Mouse (Mus musculus) liver, embryonic 16.5 days (tissue): ENCODE measurements at regions not wholly inside any gene's neighbourhood (a gene's known extent, or its start where the extent isn't known, plus 50 kb on each side); places are given as distances from the start of the nearest gene placed in this dataset.
"Not testable (repeated sequence)": the region's sequence is repeated elsewhere in the genome, so short reads cannot be mapped to it uniquely, and the experiment has no call there.

Experiments used
- ATAC-seq: fragments of 200-750 bp; cut with Nextera tagmentation; 2 replicates; pipeline ENCODE4 v1.8.0; 2017; ENCODE audit warnings: low read depth, mild to moderate bottlenecking, moderate number of reproducible peaks, moderate library complexity
- H3K27ac ChIP-seq: fragments of 300-500 bp; sonication (generic); 2 replicates; pipeline ENCODE4 v1.5.1; 2014; ENCODE audit warnings: mild to moderate bottlenecking, low read length
- H3K27me3 ChIP-seq: fragments of 300-500 bp; sonication (generic); 2 replicates; pipeline ENCODE4 v1.6.1; 2014; ENCODE audit warnings: low read depth, low read length, mixed read lengths; ENCODE audit not compliant: control insufficient read depth, insufficient read depth
- H3K36me3 ChIP-seq: fragments of 300-500 bp; sonication (generic); 2 replicates; pipeline ENCODE4 v1.6.1; 2014; ENCODE audit warnings: mild to moderate bottlenecking; ENCODE audit not compliant: control insufficient read depth, insufficient read depth
- H3K4me1 ChIP-seq: fragments of 300-500 bp; sonication (generic); 2 replicates; pipeline ENCODE4 v1.6.1; 2014; ENCODE audit warnings: low read depth, low read length, mixed read lengths; ENCODE audit not compliant: control insufficient read depth
- H3K4me2 ChIP-seq: fragments of 300-500 bp; sonication (generic); 2 replicates; pipeline ENCODE4 v1.6.1; 2014; ENCODE audit warnings: low read depth, low read length, mixed read lengths
- H3K4me3 ChIP-seq: fragments of 300-500 bp; sonication (generic); 2 replicates; pipeline ENCODE4 v1.5.1; 2014; ENCODE audit warnings: low read depth, mild to moderate bottlenecking, low read length
- H3K9ac ChIP-seq: fragments of 300-500 bp; sonication (generic); 2 replicates; pipeline ENCODE4 v1.6.1; 2014; ENCODE audit warnings: low read depth, low read length
- H3K9me3 ChIP-seq: fragments of 300-500 bp; sonication (generic); replicated peaks from 2 replicates; pipeline ENCODE4 v1.6.1; 2016; ENCODE audit warnings: low read length; ENCODE audit not compliant: control insufficient read depth
- WGBS: fragments of 180-500 bp; shearing (Covaris S2); extraction: QIAGEN DNeasy Blood & Tissue Kit; methylation state at CpG from one replicate; pipeline ENCODE4 v1.1.7; 2014; ENCODE audit not compliant: insufficient replicate concordance; 5-methylcytosine and 5-hydroxymethylcytosine counted together

GRCm38 (mm10) chr4:71454811-71455210 lies 303.0 kb downstream of the Gm11232 start:
- Histone ChIP-seq H3K27me3 (no peaks in the 10 kb centered on the region), H3K27ac (no peak overlapping the region), H3K36me3 (no peaks in the 10 kb centered on the region), H3K4me2 (no peak overlapping the region), H3K4me1 (no peaks in the 10 kb centered on the region), H3K9me3 (no peaks in the 10 kb centered on the region), H3K9ac (no peak overlapping the region), H3K4me3 (no peak overlapping the region)
- ATAC-seq: no peak
- WGBS: 60% methylated on average over 3 of the region's 3 CpGs

DNA sequence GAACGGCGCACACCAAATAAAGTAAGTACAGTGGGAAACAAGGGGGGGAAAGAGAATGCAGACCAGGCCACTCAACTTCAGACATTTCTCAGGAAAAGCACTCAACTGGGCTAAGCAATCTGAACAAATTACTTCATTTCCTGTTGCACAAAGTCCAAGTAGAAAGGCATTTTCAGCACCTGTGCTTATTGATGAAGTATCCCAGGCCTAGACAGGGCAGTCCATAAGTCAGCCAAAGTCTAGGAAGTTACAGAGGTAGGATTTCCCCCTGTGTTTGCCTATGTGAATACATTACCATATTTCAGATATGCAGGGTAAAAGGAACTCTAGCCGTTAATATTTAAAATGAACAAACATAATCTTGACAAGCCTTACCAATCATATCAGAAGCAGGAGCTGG lies 304.3 kb downstream of the Gm11232 start:
- no peaks in the 10 kb centered on the region for H3K9me3 ChIP-seq
- H3K27ac ChIP-seq: no peak overlapping the region
- ATAC-seq: no peak
- 71% methylated on average over 3 of the region's 3 CpGs for WGBS
- H3K27me3 ChIP-seq: no peaks in the 10 kb centered on the region
- no peak overlapping the region for H3K4me3 ChIP-seq
- no peak overlapping the region for H3K9ac ChIP-seq
- H3K4me1 ChIP-seq: no peaks in the 10 kb centered on the region
- no peak overlapping the region for H3K4me2 ChIP-seq
- no peaks in the 10 kb centered on the region for H3K36me3 ChIP-seq

DNA sequence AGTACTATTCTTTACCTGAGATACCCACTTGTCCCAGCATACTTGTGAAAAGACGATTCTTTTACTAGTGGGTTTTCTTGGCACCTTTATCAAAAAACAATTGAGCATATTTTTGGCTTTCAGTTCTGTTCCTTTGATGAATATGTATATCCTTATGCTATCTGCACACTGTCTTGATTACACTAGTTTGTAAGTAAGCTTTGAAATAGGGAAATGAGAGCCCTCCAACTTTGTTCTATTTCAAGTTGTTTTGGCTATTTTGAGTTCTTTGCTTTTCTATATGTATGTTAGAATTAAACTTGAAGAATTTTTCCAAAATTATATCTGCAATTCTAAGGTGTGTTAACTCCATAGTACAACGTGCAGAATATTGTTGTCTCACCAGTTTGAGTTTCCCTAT lies 311.3 kb downstream of the Gm11232 start:
- ATAC-seq: no peak
- no peak overlapping the region for H3K27ac ChIP-seq
- no peaks in the 10 kb centered on the region for H3K27me3 ChIP-seq
- H3K4me3 ChIP-seq: no peak overlapping the region
- H3K9ac ChIP-seq: no peak overlapping the region
- H3K4me2 ChIP-seq: no peak overlapping the region
- H3K4me1 ChIP-seq: no peaks in the 10 kb centered on the region
- WGBS: 52% methylated on average over 2 of the region's 2 CpGs
- H3K9me3 ChIP-seq: no peaks in the 10 kb centered on the region
- no peaks in the 10 kb centered on the region for H3K36me3 ChIP-seq

DNA sequence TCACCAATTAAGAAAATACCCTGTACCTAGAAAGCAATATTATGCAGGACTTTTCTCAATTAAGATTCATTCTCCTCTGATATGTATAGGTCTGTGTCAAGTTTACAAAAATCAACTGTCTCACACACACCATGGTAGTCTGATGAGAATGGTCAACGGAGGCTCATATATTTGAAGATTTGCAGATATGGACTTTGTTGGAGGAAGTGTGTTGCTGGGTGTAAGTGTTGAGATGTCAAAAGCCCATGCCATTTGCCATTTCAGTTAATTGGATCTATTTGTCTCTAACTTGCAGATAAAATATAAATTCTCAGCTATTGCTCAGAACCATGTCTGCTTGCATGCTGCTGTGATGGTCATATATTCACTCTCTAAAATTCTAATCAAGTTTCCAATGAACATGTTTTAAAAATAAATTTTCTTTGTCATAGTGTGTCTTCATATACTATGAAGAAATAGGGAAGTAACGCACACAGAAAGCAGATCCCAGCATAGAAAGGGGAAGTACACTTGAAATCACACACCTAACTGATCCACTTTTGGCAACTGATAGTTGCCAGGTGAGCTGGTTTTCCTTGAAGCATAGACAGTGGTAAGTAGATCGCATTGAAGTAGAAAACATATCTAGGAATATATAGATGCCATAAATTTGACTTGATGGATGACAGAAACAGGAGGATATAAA lies 326.4 kb downstream of the Gm11232 start:
- Histone ChIP-seq H3K9ac (no peak overlapping the region), H3K27me3 (no peaks in the 10 kb centered on the region), H3K27ac (no peak overlapping the region), H3K4me2 (no peak overlapping the region), H3K36me3 (no peaks in the 10 kb centered on the region), H3K4me3 (no peak overlapping the region), H3K4me1 (no peaks in the 10 kb centered on the region), H3K9me3 (no peaks in the 10 kb centered on the region)
- WGBS: 35% methylated on average over 3 of the region's 3 CpGs
- no peak for ATAC-seq

DNA sequence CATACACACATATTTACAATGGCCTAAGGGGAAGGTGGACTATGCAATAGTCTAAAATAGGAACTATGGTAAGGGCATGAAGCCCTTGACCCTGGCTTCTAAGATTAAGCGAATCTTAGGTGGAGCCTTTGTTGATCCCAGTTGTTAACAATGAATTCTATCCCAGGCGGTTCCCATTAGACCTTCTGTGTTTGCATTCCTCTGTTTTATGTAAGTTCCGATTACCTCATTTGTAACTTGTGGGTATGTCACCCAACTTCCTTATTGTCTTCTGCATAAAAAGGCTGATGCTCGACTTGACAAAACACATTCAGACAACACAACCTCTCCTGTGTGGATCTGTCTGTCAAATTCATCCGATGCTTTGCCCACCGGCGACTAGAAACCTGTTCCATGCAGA lies 335.6 kb downstream of the Gm11232 start:
- not testable (repeated sequence) for ATAC-seq, H3K4me2 ChIP-seq, H3K4me3 ChIP-seq, H3K27me3 ChIP-seq, H3K36me3 ChIP-seq, H3K4me1 ChIP-seq, H3K9me3 ChIP-seq, H3K9ac ChIP-seq, H3K27ac ChIP-seq
- 67% methylated on average over 7 of the region's 7 CpGs for WGBS

DNA sequence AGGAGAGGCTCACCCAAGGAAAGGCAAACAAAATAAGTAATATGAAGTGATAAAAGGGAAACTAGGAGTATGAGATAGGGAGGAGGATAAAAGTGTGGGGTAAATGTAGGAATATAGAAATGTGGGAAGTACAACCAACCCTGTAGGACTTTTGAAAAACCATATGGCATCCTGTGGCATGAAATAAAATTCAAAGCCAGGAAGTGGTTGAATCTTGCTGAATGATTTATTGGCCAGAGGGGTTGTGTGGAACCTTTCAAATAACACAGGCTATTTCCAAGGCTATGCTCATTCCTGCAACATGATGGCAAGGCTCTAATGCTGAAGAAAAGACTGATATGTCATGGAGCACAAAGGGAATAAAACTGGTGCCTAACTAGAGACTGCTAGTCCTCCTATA lies 347.9 kb downstream of the Gm11232 start:
- Histone ChIP-seq H3K27ac (no peak overlapping the region), H3K4me2 (no peak overlapping the region), H3K27me3 (no peaks in the 10 kb centered on the region), H3K9ac (no peak overlapping the region), H3K36me3 (no peaks in the 10 kb centered on the region), H3K9me3 (no peaks in the 10 kb centered on the region), H3K4me1 (no peaks in the 10 kb centered on the region), H3K4me3 (no peak overlapping the region)
- no peak for ATAC-seq

- Histone ChIP-seq H3K27me3 (no peaks in the 10 kb centered on the region), H3K4me1 (no peaks in the 10 kb centered on the region), H3K36me3 (no peaks in the 10 kb centered on the region), H3K27ac (no peak overlapping the region), H3K4me3 (no peak overlapping the region), H3K9me3 (no peaks in the 10 kb centered on the region), H3K9ac (no peak overlapping the region), H3K4me2 (no peak overlapping the region)
- 64% methylated on average over 1 of the region's 1 CpGs for WGBS
- no peak for ATAC-seq
Observed at GRCm38 (mm10) chr4:71390444-71390843, 367.3 kb downstream of the Gm11232 start.

GRCm38 (mm10) chr4:71369276-71369675 lies 388.5 kb downstream of the Gm11232 start:
- no peaks in the 10 kb centered on the region for H3K27me3 ChIP-seq
- H3K4me2 ChIP-seq: no peak overlapping the region
- no peak overlapping the region for H3K27ac ChIP-seq
- no peak overlapping the region for H3K4me3 ChIP-seq
- no peak for ATAC-seq
- 64% methylated on average over 5 of the region's 5 CpGs for WGBS
- no peaks in the 10 kb centered on the region for H3K9me3 ChIP-seq
- H3K4me1 ChIP-seq: no peaks in the 10 kb centered on the region
- no peaks in the 10 kb centered on the region for H3K36me3 ChIP-seq
- no peak overlapping the region for H3K9ac ChIP-seq

DNA sequence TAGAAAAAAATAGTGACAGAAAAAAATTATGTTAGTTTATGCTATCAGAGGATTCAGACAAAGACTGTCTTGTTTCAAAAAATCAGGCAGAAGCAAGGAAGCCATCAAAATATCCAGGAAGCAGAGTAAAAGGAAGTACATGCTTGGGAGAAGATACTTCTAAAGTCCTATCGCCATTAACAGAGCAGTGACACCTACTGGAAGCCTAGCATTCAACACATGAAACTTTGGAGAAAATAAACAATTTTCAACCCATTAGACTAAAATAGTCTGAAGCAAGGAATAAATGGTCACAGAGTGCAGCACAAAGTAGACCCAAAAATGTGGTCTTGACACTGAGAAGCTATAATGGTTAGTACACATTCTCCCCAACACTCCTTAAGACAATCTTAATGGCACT lies 394.0 kb downstream of the Gm11232 start:
- 39% methylated on average over 1 of the region's 1 CpGs for WGBS

More for the DNA sequence above, 394.0 kb downstream of the Gm11232 start:
- H3K27me3 ChIP-seq: no peaks in the 10 kb centered on the region
- no peaks in the 10 kb centered on the region for H3K4me1 ChIP-seq
- H3K36me3 ChIP-seq: no peaks in the 10 kb centered on the region
- H3K27ac ChIP-seq: no peak overlapping the region
- H3K9ac ChIP-seq: no peak overlapping the region
- H3K9me3 ChIP-seq: no peaks in the 10 kb centered on the region
- no peak for ATAC-seq
- no peak overlapping the region for H3K4me2 ChIP-seq
- H3K4me3 ChIP-seq: no peak overlapping the region
